In the genomic region with DNA sequence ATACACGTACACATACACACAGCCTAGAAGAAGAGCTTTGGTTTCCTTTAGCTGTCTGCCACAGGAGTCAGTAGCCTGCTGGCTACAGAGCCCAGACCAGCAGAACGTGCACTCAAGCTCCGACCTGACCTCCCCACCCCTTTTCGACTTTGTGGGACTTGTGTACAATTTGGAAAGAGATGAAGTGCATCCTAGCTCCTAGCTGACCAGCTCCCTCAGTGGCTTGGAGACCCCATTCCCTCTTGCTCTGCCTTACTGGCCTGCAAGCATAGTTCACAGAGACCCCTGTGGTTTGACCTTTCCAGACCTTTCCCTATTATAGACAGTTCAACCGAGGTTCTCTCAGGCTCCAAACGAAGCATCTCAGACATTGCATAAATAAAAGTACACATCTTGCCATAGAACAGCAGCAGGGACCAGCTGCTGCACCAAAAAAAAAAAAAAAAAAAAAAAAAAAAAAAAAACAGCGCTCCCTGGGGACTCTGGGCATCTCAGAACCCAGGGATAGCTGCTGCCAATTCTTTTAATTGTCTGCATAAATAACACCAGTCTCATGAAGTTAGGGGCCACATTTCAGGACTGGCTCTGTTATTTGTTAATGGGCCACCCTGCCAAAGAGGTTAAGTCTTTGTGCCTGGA, we compare ENCODE assay signal across 8 mouse cellular contexts.
A peak's percentile ranks its signal among the peaks of the same experiment; 100 is the strongest.
DNase-seq lines count a peak whose midpoint lies in the region; ATAC-seq and TF ChIP-seq lines count a peak whose summit lies in the region.

No protein-coding gene starts in this region.

- peak overlapping the region; percentile 57 for H3K4me3 ChIP-seq in layer of hippocampus, adult 2 months
- peak overlapping the region; percentile 55 for H3K4me3 ChIP-seq in forebrain, embryonic 16.5 days (replicated peaks; ENCODE audit: low read length)
- H3K4me3 ChIP-seq in limb, embryonic 14.5 days (replicated peaks; ENCODE audit: low read length), result peak overlapping the region; percentile 47
- H3K4me3 ChIP-seq in neural tube, embryonic 15.5 days (replicated peaks), result peak overlapping the region; percentile 49

- H3K9ac ChIP-seq in forebrain, embryonic 16.5 days (replicated peaks; ENCODE audit: low read depth, low read length), result peak overlapping the region; percentile 71
- H3K9ac ChIP-seq in limb, embryonic 14.5 days (ENCODE audit: low read depth, low read length, severe bottlenecking), result 0 out of 2 replicates have a peak overlapping the region, but pooled peaks have one; percentile 52
- peak overlapping the region; percentile 58 for H3K9ac ChIP-seq in neural tube, embryonic 15.5 days (replicated peaks)

- no peak for TF ChIP-seq POLR2A in limb, embryonic 14.5 days (IDR thresholded peaks at IDR 0.05; ENCODE audit: borderline replicate concordance, extremely low read depth, insufficient read depth, insufficient read length)

- intact Hi-C loops in left cerebral cortex, postnatal 4 days (cut with DNase I), result no loop called here

- H3K27ac ChIP-seq in layer of hippocampus, adult 2 months, result peak overlapping the region; percentile 79
- H3K27ac ChIP-seq in forebrain, embryonic 16.5 days (ENCODE audit: low read length), result peak overlapping the region; percentile 81
- H3K27ac ChIP-seq in limb, embryonic 14.5 days (replicated peaks; ENCODE audit: low read depth, low read length), result no peak overlapping the region
- H3K27ac ChIP-seq in neural tube, embryonic 15.5 days (replicated peaks), result peak overlapping the region; percentile 91

- no peak for DNase-seq in layer of hippocampus, adult 2 months (ENCODE audit: low spot score in 2 of 2)
- DNase-seq in layer of hippocampus, postnatal 10 days (ENCODE audit: low spot score in 2 of 2), result no peak
- DNase-seq in limb, embryonic 14.5 days (ENCODE audit: low spot score), result no peak
- DNase-seq in left cerebral cortex, postnatal 4 days, result no peak
- DNase-seq in cerebellum, postnatal 4 days (ENCODE audit: low spot score in 2 of 2), result no peak
- DNase-seq in natural killer cell, adult 2 months (ENCODE audit: low spot score in 2 of 2), result no peak

- peak overlapping the region; percentile 94 for H3K4me2 ChIP-seq in forebrain, embryonic 16.5 days (ENCODE audit: low read length)
- H3K4me2 ChIP-seq in limb, embryonic 14.5 days (replicated peaks; ENCODE audit: low read depth, low read length, severe bottlenecking), result peak overlapping the region; percentile 77
- peak overlapping the region; percentile 78 for H3K4me2 ChIP-seq in neural tube, embryonic 15.5 days

- H3K9me3 ChIP-seq in forebrain, embryonic 16.5 days (ENCODE audit: control insufficient read depth, low read length), result no peaks in the 10 kb centered on the region
- no peaks in the 10 kb centered on the region for H3K9me3 ChIP-seq in limb, embryonic 14.5 days (ENCODE audit: control insufficient read depth, low read length)
- H3K9me3 ChIP-seq in neural tube, embryonic 15.5 days (replicated peaks), result no peaks in the 10 kb centered on the region

- 43% methylated on average over 7 of the region's 7 CpGs for WGBS in forebrain, embryonic 16.5 days
- WGBS in limb, embryonic 14.5 days, result 41% methylated on average over 7 of the region's 7 CpGs
- WGBS in neural tube, embryonic 15.5 days, result 39% methylated on average over 7 of the region's 7 CpGs

- H3K27me3 ChIP-seq in forebrain, embryonic 16.5 days (replicated peaks; ENCODE audit: control insufficient read depth, insufficient read depth, low read length), result no peaks in the 10 kb centered on the region; the same call in 1 of the 2 replicates
- no peaks in the 10 kb centered on the region for H3K27me3 ChIP-seq in limb, embryonic 14.5 days (ENCODE audit: control insufficient read depth, insufficient read depth, low read length)
- no peaks in the 10 kb centered on the region for H3K27me3 ChIP-seq in neural tube, embryonic 15.5 days (replicated peaks)

- ATAC-seq in forebrain, embryonic 16.5 days, result peak; percentile 13
- no peak for ATAC-seq in limb, embryonic 14.5 days (ENCODE audit: low FRiP score, low read depth)
- ATAC-seq in neural tube, embryonic 15.5 days (ENCODE audit: low FRiP score), result peak; percentile 38

- H3K4me1 ChIP-seq in forebrain, embryonic 16.5 days (replicated peaks; ENCODE audit: control insufficient read depth, insufficient read depth, low read length), result peaks cover 18% of the 10 kb centered on the region
- H3K4me1 ChIP-seq in limb, embryonic 14.5 days (ENCODE audit: control insufficient read depth, insufficient read depth, low read length), result peaks cover 5% of the 10 kb centered on the region
- H3K4me1 ChIP-seq in neural tube, embryonic 15.5 days, result peaks cover 16% of the 10 kb centered on the region

- TF ChIP-seq CTCF in layer of hippocampus, adult 2 months (conservative IDR thresholded peaks at IDR 0.05), result no peak

- no peaks in the 10 kb centered on the region for H3K36me3 ChIP-seq in forebrain, embryonic 16.5 days (ENCODE audit: control insufficient read depth, insufficient read depth)
- H3K36me3 ChIP-seq in limb, embryonic 14.5 days (ENCODE audit: control insufficient read depth, insufficient read depth, low read length), result no peaks in the 10 kb centered on the region
- no peaks in the 10 kb centered on the region for H3K36me3 ChIP-seq in neural tube, embryonic 15.5 days
